Mouse (Mus musculus): ENCODE measurements around the gene Cabin1. TPM values are rescaled to one million over a fixed set of nuclear protein-coding genes. Genes with fewer than 3 reads are reported as not detected.

The Cabin1 gene
- polyA plus RNA-seq, 1 experiment from 2014 or later, result 29.5 TPM

GRCm38 (mm10) chr10:75684035-75685004 lies 79.8 kb downstream of the Cabin1 start:
- Histone ChIP-seq H3K9ac (ENCODE audit: low read length) (no peak overlapping the region), H3K4me1 (ENCODE audit: control insufficient read depth, insufficient read depth, low read length) (0 out of 2 replicates have a peak, but pooled peaks cover 4% of the 10 kb centered on the region), H3K27me3 (ENCODE audit: control insufficient read depth, insufficient read depth, low read length) (no peaks in the 10 kb centered on the region), H3K4me3 (ENCODE audit: low read depth, low read length) (no peak overlapping the region), H3K4me2 (ENCODE audit: low read depth) (no peak overlapping the region), H3K27ac (ENCODE audit: low read depth, low read length) (no peak overlapping the region), H3K9me3 (ENCODE audit: control insufficient read depth, low read length) (no peaks in the 10 kb centered on the region), H3K36me3 (ENCODE audit: control insufficient read depth, insufficient read depth, low read length) (peaks cover 2% of the 10 kb centered on the region; the same call in 1 of the 2 replicates)
- WGBS, result 61% methylated on average over 12 of the region's 12 CpGs
- ATAC-seq (ENCODE audit: insufficient read depth, low FRiP score, low TSS enrichment), result peak; percentile 81
- peak; percentile 75 for DNase-seq (ENCODE audit: low spot score)

- Histone ChIP-seq H3K4me2 (ENCODE audit: low read depth) (no peak overlapping the region), H3K4me3 (ENCODE audit: low read depth, low read length) (no peak overlapping the region), H3K27ac (ENCODE audit: low read depth, low read length) (no peak overlapping the region), H3K36me3 (ENCODE audit: control insufficient read depth, insufficient read depth, low read length) (0 out of 2 replicates have a peak, but pooled peaks cover 2% of the 10 kb centered on the region), H3K9me3 (ENCODE audit: control insufficient read depth, low read length) (no peaks in the 10 kb centered on the region), H3K9ac (ENCODE audit: low read length) (no peak overlapping the region), H3K4me1 (ENCODE audit: control insufficient read depth, insufficient read depth, low read length) (0 out of 2 replicates have a peak, but pooled peaks cover 4% of the 10 kb centered on the region), H3K27me3 (ENCODE audit: control insufficient read depth, insufficient read depth, low read length) (no peaks in the 10 kb centered on the region)
- ATAC-seq (ENCODE audit: insufficient read depth, low FRiP score, low TSS enrichment), result no peak
- WGBS, result 95% methylated on average over 10 of the region's 10 CpGs
- no peak for DNase-seq (ENCODE audit: low spot score)
These were observed 83.6 kb downstream of the Cabin1 start for GRCm38 (mm10) chr10:75680574-75681001.

DNA sequence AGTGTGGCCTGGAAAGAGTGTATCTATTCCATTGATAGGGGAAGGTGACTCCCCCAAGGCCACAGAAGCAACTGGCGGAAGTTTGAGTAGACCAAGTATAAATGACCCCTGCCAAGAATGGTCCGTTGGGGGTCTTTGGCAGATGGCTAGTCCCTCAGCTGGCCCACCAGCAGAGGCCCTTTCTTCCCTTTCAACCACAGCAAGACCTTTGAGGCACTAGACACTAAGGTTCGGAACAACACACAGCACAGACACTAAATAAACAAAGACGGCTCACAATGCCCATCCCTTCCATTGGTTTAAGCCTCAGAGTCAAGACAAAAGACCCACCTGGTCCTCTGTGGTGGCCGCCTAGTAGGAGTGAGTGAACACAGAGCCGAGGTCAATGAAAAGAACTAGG lies 84.9 kb downstream of the Cabin1 start:
- no peak for DNase-seq (ENCODE audit: low spot score)
- no peak for ATAC-seq (ENCODE audit: insufficient read depth, low FRiP score, low TSS enrichment)
- H3K27ac ChIP-seq (ENCODE audit: low read depth, low read length), result no peak overlapping the region
- H3K9me3 ChIP-seq (ENCODE audit: control insufficient read depth, low read length), result no peaks in the 10 kb centered on the region
- 0 out of 2 replicates have a peak, but pooled peaks cover 3% of the 10 kb centered on the region for H3K4me1 ChIP-seq (ENCODE audit: control insufficient read depth, insufficient read depth, low read length)
- no peak overlapping the region for H3K4me3 ChIP-seq (ENCODE audit: low read depth, low read length)
- 0 out of 2 replicates have a peak, but pooled peaks cover 2% of the 10 kb centered on the region for H3K36me3 ChIP-seq (ENCODE audit: control insufficient read depth, insufficient read depth, low read length)
- WGBS, result 86% methylated on average over 6 of the region's 6 CpGs
- no peak overlapping the region for H3K9ac ChIP-seq (ENCODE audit: low read length)
- H3K27me3 ChIP-seq (ENCODE audit: control insufficient read depth, insufficient read depth, low read length), result no peaks in the 10 kb centered on the region
- H3K4me2 ChIP-seq (ENCODE audit: low read depth), result no peak overlapping the region

- DNase-seq (ENCODE audit: low spot score), result no peak
- H3K36me3 ChIP-seq (ENCODE audit: control insufficient read depth, insufficient read depth, low read length), result 0 out of 2 replicates have a peak, but pooled peaks cover 2% of the 10 kb centered on the region
- no peak overlapping the region for H3K27ac ChIP-seq (ENCODE audit: low read depth, low read length)
- no peak overlapping the region for H3K4me3 ChIP-seq (ENCODE audit: low read depth, low read length)
- no peak for ATAC-seq (ENCODE audit: insufficient read depth, low FRiP score, low TSS enrichment)
- no peaks in the 10 kb centered on the region for H3K27me3 ChIP-seq (ENCODE audit: control insufficient read depth, insufficient read depth, low read length)
- no peaks in the 10 kb centered on the region for H3K9me3 ChIP-seq (ENCODE audit: control insufficient read depth, low read length)
- H3K4me1 ChIP-seq (ENCODE audit: control insufficient read depth, insufficient read depth, low read length), result no peaks in the 10 kb centered on the region
- H3K4me2 ChIP-seq (ENCODE audit: low read depth), result no peak overlapping the region
- no peak overlapping the region for H3K9ac ChIP-seq (ENCODE audit: low read length)
- WGBS, result 89% methylated on average over 5 of the region's 5 CpGs
These were observed 86.2 kb downstream of the Cabin1 start for GRCm38 (mm10) chr10:75677989-75678388.

DNA sequence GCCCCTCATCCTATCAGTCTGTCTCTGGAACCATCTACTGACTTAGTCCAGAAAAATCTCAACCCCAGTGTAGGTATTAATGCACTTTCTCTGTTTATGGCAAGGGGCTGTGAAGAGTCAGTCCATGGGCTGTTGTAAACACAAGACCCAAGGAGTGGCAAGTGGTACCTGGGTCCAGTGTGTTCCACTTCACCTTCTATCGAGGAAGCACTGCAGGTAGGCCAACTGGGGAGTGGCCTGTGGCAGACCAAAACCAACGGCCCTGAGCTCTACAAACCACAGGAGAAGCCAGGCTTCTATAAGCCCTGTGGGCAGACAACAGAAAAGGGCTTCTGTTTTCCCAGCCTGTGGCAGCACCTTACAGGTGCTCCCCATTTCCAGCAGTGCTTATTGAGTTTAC lies 86.6 kb downstream of the Cabin1 start:
- WGBS, result 77% methylated on average over 2 of the region's 2 CpGs
- Histone ChIP-seq H3K27me3 (ENCODE audit: control insufficient read depth, insufficient read depth, low read length) (no peaks in the 10 kb centered on the region), H3K4me2 (ENCODE audit: low read depth) (no peak overlapping the region), H3K4me1 (ENCODE audit: control insufficient read depth, insufficient read depth, low read length) (no peaks in the 10 kb centered on the region), H3K27ac (ENCODE audit: low read depth, low read length) (no peak overlapping the region), H3K36me3 (ENCODE audit: control insufficient read depth, insufficient read depth, low read length) (0 out of 2 replicates have a peak, but pooled peaks cover 2% of the 10 kb centered on the region), H3K4me3 (ENCODE audit: low read depth, low read length) (no peak overlapping the region), H3K9me3 (ENCODE audit: control insufficient read depth, low read length) (no peaks in the 10 kb centered on the region), H3K9ac (ENCODE audit: low read length) (no peak overlapping the region)
- no peak for DNase-seq (ENCODE audit: low spot score)
- ATAC-seq (ENCODE audit: insufficient read depth, low FRiP score, low TSS enrichment), result no peak

- DNase-seq (ENCODE audit: low spot score) (no peak), ATAC-seq (ENCODE audit: insufficient read depth, low FRiP score, low TSS enrichment) (no peak)
- no peaks in the 10 kb centered on the region for H3K27me3 ChIP-seq (ENCODE audit: control insufficient read depth, insufficient read depth, low read length)
- 92% methylated on average over 7 of the region's 7 CpGs for WGBS
- H3K27ac ChIP-seq (ENCODE audit: low read depth, low read length), result no peak overlapping the region
- H3K4me1 ChIP-seq (ENCODE audit: control insufficient read depth, insufficient read depth, low read length), result no peaks in the 10 kb centered on the region
- 0 out of 2 replicates have a peak, but pooled peaks cover 2% of the 10 kb centered on the region for H3K36me3 ChIP-seq (ENCODE audit: control insufficient read depth, insufficient read depth, low read length)
- H3K4me3 ChIP-seq (ENCODE audit: low read depth, low read length), result no peak overlapping the region
- H3K9me3 ChIP-seq (ENCODE audit: control insufficient read depth, low read length), result no peaks in the 10 kb centered on the region
- H3K9ac ChIP-seq (ENCODE audit: low read length), result no peak overlapping the region
- no peak overlapping the region for H3K4me2 ChIP-seq (ENCODE audit: low read depth)
These were observed 87.1 kb downstream of the Cabin1 start for GRCm38 (mm10) chr10:75676819-75677565.

- Histone ChIP-seq H3K4me3 (ENCODE audit: low read depth, low read length) (no peak overlapping the region), H3K27ac (ENCODE audit: low read depth, low read length) (no peak overlapping the region), H3K4me2 (ENCODE audit: low read depth) (no peak overlapping the region), H3K9ac (ENCODE audit: low read length) (no peak overlapping the region), H3K4me1 (ENCODE audit: control insufficient read depth, insufficient read depth, low read length) (no peaks in the 10 kb centered on the region), H3K27me3 (ENCODE audit: control insufficient read depth, insufficient read depth, low read length) (no peaks in the 10 kb centered on the region), H3K9me3 (ENCODE audit: control insufficient read depth, low read length) (no peaks in the 10 kb centered on the region), H3K36me3 (ENCODE audit: control insufficient read depth, insufficient read depth, low read length) (0 out of 2 replicates have a peak, but pooled peaks cover 2% of the 10 kb centered on the region)
- 83% methylated on average over 2 of the region's 2 CpGs for WGBS
- no peak for DNase-seq (ENCODE audit: low spot score)
- no peak for ATAC-seq (ENCODE audit: insufficient read depth, low FRiP score, low TSS enrichment)
These were observed 87.9 kb downstream of the Cabin1 start for GRCm38 (mm10) chr10:75676286-75676685.

DNA sequence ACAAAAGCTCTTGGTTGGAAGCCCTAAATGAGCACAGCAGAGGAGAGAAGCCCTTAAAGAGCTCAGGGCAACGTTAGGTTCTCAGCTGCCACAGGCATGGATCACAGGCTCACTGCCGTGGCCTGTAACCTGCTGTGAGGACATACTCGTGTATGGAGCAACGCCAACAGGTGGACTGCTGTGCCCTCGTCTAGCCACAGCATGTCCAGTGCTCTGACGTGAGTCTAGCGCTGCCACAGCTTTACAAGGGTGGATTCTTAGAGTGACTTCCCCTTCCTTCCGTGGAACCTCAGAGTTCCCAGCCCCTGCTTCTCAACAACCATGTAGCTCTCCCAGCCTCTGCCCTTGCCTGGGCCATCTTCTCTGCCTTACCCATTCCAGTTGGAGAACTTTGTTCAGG lies 88.5 kb downstream of the Cabin1 start:
- no peaks in the 10 kb centered on the region for H3K4me1 ChIP-seq (ENCODE audit: control insufficient read depth, insufficient read depth, low read length)
- ATAC-seq (ENCODE audit: insufficient read depth, low FRiP score, low TSS enrichment) (no peak), DNase-seq (ENCODE audit: low spot score) (no peak)
- H3K27me3 ChIP-seq (ENCODE audit: control insufficient read depth, insufficient read depth, low read length), result no peaks in the 10 kb centered on the region
- WGBS, result 89% methylated on average over 8 of the region's 8 CpGs
- H3K36me3 ChIP-seq (ENCODE audit: control insufficient read depth, insufficient read depth, low read length), result 0 out of 2 replicates have a peak, but pooled peaks cover 2% of the 10 kb centered on the region
- no peak overlapping the region for H3K27ac ChIP-seq (ENCODE audit: low read depth, low read length)
- H3K4me2 ChIP-seq (ENCODE audit: low read depth), result no peak overlapping the region
- no peaks in the 10 kb centered on the region for H3K9me3 ChIP-seq (ENCODE audit: control insufficient read depth, low read length)
- H3K9ac ChIP-seq (ENCODE audit: low read length), result no peak overlapping the region
- H3K4me3 ChIP-seq (ENCODE audit: low read depth, low read length), result no peak overlapping the region
